Mouse (Mus musculus): Measurements from ENCODE around the gene Spag5.
A peak's percentile ranks its signal among the peaks of the same experiment; 100 is the strongest.
"Not testable (repeated sequence)": the region's sequence is repeated elsewhere in the genome, so short reads cannot be mapped to it uniquely, and the experiment has no call there.

The Spag5 gene

DNA sequence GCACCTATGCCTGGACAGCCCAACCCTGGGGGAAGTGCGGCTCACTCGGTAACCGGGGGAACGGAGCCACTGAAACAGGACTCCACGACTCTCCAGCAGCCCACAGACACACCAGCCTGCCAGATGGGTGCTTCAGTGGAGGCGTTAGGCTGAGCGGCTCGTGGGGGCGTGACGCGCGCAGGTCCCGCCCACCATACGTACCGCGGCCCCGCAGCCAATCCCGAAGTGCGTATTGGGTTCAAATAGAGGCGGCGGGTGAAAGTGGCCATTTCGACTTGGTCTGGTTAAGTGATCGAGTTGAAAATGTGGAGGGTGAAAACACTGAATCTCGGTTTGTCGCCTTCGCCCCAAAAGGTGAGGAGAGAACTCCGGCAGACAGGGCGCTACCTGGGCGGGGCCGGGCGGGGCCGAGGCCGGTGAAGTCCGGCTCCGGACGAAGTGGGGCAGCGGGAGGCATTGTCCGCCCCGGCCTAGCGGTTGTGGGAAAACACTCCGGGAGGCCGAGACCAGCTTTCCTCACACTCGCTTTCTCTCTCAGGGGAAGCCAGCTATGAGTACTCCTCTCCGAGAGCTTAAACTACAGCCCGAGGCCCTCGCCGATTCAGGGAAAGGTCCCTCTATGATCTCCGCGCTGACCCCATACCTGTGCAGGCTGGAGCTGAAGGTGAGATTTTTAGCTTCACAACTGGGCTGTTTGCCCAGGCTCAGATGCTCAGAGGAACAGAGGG lies at the start of gene Spag5:
Spag5 (plus strand) TSS at position 173 of the 728 bp plus-strand sequence.
- peak; percentile 84 for DNase-seq (ENCODE audit: low read depth, low spot score)

DNA sequence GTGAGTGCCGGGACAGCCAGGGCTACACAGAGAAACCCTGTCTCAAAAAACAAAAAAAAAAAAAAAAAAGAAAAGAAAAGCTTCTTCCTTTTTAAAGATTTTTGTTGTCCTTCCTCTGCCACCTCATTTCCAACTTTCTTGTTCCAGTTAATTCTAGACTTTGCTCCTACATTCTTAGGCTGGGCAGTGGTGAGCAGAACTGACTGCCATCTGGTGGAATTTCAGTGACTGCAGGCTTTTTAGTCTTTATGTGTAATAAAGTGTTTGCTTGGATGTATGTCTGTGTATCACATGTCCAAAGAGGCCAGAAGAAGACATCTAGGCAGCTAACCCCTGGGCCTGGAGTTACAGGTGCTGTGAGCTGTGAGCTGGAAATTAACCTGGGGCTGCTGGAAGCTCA lies 44.7 kb upstream of the Spag5 start:
- DNase-seq (ENCODE audit: low read depth, low spot score): no peak

DNA sequence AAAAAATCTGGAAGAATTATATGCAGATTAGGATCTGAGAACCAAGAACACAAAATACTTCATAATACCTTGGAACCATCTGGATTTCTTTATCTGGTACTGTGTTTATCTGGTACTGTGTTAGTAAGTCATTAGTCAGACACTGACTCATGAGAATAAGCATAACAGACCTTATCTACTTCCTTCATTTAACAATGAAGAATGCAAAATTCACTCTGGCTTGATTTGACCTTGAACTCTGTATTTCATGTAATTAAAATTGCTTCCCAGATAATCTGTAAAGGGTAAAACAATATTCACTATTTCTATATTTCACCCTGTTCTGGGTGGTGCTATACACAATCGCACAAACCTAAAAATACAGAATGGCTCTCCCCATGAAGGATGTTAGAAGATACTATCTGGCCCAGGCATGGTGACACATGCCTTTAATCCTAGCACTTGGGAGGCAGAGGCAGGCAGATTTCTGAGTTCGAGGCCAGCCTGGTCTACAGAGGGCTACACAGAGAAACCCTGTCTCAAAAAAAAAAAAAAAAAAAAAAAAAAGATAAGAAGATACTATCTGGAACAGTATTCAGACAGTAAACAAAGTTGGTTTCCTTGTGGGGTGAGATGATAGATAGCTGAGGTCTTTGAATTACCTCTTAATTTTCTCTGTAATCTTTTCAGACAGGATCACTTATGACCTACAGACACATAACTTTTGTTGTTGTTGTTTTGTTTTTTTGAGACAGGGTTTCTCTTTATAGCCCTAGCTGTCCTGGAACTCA lies 40.7 kb upstream of the Spag5 start:
- DNase-seq (ENCODE audit: low read depth, low spot score): no peak

DNA sequence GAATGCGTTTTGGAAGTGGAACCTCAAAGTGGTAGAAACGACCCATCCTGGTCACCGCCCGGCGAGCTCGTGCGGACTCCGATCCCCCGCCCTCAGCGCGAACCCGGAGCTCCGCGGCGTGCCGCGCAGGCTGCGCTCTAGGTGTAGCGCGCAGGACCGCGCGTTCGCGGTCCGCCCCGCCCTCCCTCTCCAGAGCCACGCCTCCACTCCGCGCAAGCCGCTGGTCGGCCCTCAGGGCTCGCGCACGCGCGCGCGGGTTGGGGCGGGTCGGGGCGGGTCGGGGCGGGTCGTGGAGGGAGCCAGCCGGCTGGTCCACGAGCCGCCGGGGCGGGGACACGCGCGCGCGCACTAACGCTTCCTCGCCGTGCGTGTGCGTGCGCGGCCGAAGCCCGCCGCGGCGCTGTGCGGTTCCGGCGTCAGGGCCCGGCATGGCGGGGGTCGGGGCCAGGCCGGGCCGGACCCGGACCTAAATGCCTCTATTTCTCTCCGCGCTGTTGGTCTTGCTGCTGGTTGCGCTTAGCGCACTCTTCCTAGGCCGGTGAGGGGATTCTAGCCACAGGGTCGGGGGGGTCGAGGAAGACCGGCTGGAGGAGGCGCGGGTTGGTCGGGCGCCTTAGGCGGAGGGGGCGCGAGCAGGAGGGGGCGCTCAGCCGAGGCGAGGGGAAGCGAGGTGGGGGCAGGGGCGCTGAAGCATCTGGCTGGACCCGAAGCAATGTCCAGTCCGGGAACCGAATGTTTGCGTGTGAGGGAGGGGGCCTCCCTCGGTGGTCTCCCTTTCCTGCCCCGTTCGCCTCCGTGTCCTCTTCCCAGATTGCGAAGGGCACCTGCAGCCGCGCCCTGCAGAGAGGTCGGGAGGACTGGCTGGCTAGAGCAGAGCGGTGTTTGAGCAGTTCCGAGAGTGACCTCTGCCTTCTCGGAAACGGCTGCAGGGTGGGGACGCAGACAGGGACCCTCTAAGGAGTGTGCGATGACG lies 39.7 kb upstream of the Spag5 start, which contains the start of gene 2610507B11Rik:
2610507B11Rik (plus strand) TSS at position 373 of the 973 bp plus-strand sequence.
- DNase-seq (ENCODE audit: low read depth, low spot score): peak; percentile 88

DNA sequence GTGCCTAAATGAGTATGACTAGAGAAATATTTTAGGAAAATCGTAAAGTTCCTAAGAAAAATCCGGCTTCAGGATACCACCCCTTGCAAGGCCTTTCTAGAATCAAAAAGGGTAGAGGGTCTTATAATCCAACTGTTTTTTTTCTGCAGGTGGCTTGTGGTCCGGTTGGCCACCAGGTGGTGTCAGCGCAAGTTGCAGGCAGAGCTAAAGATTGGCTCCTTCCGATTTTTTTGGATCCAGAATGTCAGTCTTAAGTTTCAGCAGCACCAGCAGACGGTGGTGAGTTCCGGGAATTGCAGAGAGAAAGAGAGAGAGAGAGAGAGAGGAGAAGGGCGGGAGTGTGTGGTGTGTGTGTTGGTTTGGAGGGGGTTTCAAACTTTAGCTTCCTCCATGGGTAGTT lies 38.8 kb upstream of the Spag5 start:
- peak; percentile 24 for DNase-seq (ENCODE audit: low read depth, low spot score)

DNA sequence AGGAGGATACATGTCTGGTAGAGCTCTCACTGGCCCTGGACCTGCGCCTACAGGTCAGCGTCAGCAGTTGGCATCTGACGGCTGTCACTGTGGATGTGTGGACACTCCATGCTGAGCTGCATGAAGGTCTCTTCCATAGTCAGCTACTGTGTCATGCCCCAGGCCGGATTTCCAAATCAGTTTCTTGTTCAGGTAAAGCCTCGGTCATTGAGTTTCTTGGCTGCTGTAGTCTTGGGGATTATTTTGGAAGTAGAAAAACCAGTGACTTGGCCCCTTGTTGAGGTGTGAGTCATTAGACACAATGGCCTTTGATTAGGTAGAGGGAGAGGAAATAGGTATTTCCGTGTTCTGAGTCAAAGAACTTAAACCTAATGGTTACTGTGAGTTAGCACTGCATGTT lies 35.8 kb upstream of the Spag5 start:
- no peak for DNase-seq (ENCODE audit: low read depth, low spot score)

DNA sequence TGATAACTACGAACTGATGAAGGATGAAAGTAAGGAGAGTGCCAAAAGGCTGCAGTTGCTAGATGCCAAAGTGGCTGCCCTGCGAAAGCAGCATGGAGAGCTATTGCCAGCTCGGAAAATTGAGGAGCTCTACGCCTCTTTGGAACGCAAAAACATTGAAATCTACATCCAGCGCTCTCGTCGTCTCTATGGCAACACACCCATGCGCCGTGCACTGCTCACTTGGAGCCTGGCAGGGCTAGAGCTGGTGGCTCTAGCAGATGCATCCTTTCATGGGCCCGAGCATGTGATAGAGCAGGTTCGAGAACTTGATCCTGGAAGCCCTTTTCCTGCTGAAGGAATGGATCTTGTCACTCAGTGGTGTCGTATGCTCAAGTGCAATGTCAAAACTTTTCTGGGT lies 29.3 kb upstream of the Spag5 start:
- DNase-seq (ENCODE audit: low read depth, low spot score): no peak

DNA sequence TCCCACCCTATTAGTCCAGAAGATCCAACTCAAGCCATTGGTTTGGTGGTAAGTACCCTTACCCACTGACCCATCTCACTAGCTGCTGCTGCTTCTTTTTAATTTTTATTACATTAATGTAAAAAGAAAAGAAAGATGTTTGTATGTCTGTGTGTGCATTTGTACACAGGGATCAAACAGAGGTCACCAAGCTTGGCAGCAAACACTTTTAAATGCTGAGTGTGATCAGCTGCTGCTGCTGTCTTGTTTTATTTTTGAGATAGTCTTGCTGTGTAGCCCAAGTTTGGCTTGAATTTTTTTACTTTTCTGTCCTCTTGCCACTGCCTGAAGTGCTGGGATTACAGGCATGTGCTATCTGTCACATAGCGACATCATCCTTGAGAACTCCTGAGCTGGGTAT lies 25.7 kb upstream of the Spag5 start:
- no peak for DNase-seq (ENCODE audit: low read depth, low spot score)

DNA sequence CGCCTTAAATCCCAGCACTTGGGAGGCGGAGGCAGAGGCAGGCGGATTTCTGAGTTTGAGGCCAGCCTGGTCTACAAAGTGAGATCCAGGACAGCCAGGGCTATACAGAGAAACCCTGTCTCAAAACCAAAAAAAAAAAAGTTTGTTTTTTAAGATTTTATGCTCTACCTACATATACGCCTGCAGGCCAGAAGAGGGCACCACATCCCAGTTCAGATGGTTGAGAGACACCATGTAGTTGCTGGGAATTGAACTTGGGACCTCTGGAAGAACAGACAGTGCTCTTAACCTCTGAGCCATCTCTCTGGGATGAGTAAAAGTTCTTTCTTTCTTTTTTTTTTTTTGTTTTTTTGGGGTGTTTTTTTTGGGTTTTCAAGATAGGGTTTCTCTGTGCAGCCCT lies 25.2 kb upstream of the Spag5 start:
- DNase-seq (ENCODE audit: low read depth, low spot score): not testable (repeated sequence)

DNA sequence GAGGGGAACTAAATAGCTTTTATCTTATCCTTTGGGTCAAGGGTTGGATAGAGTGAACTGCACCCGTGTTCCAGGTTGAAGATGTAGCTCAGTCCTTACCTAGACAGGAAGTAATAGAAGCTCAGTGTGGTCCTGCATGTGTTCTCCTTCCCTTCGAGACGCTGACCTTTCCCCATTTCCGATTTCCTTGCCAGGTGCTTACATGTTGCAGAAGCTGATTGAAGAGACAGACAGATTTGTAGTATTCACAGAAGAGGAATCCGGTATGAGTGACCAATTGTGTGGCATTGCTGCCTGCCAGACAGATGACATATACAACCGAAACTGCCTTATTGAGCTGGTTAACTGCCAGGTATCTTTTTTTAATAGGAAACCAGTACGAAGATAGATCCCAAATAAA lies 22.5 kb upstream of the Spag5 start:
- no peak for DNase-seq (ENCODE audit: low read depth, low spot score)

DNA sequence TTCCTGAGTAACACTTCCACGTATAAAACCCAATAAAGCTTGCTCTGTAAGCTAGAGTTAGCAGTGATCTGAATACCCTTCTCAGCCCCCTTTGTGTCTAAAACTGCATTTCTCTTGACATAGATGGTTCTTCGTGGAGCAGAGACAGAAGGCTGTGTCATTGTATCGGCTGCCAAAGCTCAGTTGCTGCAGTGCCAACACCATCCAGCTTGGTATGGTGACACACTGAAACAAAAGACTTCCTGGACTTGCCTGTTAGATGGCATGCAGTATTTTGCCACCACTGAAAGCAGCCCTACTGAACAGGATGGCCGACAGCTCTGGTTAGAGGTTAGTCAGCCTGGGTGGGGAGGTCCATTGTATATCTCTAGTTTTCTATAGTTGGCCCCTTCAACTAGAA lies 21.7 kb upstream of the Spag5 start:
- no peak for DNase-seq (ENCODE audit: low read depth, low spot score)

DNA sequence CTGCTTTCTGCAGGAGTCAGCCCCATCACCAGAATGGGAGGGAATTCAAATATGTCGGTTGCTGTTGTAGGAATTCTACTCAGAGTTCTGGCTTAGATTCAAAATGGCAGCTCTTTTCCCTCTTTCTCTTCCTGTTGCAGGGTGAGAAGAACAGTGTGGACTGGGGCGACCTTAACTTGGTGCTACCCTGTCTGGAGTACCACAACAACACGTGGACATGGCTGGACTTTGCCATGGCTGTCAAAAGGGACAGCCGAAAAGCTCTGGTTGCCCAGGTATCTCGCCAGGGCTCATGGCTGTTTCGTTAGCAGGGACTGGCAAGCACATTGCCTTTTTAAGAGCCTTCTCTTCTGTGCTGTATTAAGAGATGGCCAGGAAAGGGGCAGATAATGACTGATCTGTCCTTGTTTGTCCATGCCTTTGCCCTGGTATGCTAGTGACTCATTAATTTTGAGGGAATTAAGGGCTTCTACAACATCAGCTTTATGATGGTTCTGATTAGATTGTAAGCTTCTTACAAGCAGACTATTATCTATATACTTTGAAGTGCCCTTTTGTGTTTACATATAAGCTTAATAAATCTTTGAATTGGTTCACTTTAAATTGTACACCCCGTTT lies 12.1 kb upstream of the Spag5 start:
- DNase-seq (ENCODE audit: low read depth, low spot score): no peak

DNA sequence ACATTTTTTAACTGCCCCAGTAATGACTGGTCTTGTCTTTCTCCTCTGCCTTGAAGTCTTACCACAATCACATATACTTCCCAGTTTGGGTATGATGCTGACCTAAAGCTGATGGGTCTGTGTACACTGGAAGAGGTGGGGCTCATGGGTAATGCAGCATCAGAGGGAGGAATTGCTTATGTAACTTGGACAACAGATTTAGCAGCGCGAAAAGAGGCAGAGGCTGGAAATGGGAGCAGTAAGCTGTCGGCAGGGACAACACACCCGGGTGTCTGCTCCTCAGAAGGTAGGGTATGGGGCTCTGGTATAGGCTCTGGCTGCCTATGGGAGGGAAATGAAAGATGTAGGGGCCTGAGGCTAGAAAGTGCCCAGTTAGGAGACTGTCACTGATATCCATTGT lies 10.7 kb upstream of the Spag5 start, which contains the start of gene BC030499:
BC030499 (plus strand) TSS at position 188 of the 400 bp plus-strand sequence.
- no peak for DNase-seq (ENCODE audit: low read depth, low spot score)

DNA sequence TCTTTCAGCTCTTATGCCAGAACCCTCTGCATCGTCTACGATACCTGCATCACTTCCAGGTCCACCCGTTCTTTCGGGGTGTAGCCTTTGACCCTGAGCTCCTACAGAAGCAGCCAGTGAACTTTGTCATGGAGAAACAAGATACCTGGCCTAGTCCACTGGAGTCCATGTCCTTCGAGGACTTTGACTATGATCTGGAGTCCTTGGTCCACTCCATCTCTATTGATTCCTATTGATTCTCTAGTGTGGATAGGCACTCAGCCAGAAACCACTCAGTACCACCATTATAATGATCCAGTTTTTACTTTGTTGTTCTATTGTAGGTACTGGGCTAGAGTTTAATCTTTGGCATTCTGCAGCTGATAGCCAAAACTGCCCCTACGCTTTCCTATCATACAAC lies 6.7 kb upstream of the Spag5 start:
- DNase-seq (ENCODE audit: low read depth, low spot score): no peak

DNA sequence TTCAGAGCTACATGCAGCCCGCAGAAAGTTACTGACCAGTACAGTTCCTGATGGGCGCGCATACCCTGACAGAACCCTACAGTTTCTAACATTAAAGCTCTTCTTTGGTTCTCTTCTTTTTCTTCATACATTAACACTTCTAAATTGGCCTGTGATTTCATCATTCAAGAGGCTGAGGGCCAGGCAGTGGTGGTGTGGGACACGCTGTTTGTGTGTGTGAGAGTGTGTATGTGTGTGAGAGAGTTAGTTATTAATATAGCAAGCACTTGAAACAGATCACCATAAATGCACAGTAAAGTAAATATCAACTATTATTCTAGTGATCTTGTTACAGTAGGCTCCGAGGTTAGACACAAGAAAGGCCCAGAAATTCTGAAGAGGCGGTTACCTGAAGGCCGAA lies 412 bp upstream of the Spag5 start:
- DNase-seq (ENCODE audit: low read depth, low spot score): no peak

DNA sequence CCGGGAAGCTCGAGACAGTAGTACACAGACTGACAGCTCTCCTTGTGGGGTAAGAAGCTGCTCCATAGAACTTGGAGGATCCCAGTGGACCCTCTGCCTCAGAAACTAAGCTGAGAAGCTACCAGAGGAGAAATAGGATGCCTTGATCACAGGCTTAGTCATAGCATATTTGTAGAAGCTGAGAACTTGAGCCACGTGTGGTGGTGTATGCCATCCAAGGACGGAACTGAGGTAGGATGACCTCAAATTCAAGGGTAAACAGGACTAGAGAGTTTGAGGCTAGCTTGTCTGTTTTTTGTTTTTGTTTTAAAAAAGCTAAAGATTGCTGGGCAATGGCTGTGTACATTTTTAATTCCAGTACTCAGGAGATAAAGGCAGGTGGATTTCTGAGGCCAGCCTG lies 3.9 kb downstream of the Spag5 start:
- DNase-seq (ENCODE audit: low read depth, low spot score): no peak

DNA sequence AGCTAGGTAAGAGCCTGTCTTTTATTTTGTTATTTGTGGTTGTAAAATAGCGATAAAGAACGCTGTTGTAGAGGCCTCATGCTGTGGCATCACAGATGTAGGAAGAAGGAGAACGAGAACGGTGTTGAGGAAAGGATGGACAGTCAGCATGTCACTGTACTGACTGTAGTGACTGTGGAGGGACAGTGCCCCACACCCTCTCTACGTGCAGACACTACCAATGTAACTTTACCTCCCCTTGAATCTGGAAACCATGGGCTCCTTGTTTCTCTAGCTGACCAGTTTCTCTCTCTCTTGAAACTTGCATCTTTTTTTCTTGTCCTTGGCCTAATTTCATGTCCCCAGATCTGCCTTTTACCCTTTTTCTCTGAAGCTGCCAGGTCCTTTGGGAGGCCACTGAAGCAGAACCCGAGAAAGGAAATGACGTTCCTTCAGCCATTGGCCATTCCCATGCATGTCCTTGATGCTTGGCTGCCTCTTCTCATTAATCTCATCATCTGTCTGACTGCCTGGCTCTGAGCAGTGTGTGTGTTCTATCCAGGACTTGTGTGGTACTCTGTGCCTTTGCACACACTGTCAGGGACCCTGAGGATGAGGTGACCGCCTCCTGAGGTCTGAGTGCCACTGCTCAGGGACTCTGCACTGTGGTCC lies 9.7 kb downstream of the Spag5 start:
- DNase-seq (ENCODE audit: low read depth, low spot score): no peak

DNA sequence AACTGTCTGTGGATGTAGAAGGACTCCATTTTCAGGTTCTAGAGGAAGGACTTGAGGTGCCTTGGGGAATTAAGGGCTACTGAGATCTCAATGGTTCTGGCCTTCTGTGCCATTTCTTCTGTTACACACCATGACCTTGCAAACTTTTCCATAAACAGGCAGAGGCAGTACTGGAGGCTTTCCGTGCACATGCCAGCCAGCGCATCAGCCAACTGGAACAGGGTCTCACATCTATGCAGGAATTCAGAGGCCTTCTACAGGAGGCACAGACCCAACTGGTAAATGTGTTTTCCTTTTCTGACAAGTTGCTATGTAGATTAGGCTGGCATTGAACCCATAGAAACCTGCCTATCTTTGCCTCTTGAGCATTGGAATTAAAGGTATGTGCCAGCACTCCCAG lies 12.3 kb downstream of the Spag5 start:
- DNase-seq (ENCODE audit: low read depth, low spot score): no peak

DNA sequence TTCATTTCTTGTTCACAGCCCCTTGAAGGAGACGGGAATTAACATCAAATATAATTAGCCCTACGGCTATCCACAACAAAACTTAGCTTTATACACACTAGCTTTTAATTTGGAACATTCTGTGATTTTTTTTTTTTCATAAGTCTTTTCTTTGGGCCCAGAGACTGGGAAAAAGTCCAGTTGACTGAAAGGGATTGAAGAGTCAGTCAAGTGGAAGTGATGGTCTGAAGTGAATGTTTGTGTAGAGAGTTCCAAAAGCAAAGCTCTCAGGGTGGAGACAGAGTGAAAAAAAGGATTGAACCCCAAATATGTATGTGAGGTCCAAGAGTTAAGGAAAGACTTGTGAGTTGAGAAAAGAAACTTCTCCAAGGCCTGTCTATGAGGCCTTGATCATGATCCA lies 17.1 kb downstream of the Spag5 start:
- DNase-seq (ENCODE audit: low read depth, low spot score): no peak

DNA sequence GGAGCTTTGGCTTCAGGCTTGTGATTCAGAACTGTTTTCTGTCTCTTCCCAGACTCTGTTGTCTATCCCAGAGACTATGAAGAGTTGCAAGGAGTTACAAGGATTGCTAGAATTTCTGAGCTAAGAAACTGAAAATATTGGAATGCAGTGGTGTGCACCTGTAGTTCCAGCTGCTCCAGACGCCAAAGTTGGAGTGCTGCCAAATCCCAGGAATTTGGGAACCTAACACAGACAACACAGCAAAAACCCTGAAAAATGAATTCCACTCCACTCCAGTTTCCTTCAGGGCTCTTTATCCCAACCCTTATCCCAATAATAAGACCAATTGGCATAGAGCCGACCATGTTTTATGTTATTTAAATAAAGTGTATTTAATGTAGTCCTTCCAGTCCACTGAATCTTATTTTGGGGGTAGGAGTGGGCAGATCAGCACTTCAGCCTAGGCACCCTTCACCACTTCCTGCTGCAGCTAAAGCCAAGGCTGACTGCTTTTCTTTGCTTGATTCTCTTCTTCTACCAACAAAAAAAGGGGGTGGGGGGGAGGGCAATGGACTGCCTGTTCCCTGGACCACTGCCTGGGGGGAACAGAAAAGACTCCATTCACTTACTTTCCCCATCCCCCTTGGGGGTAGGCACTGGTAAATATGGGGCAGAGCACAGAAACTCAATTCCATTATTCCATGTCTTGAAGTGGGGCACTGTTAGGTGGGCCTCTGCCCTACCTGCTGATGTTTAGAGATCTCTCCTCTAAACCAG lies 20.9 kb downstream of the Spag5 start:
- no peak for DNase-seq (ENCODE audit: low read depth, low spot score)
